Mouse (Mus musculus) MEL (cell line): ENCODE data around the gene Vps13c. TPM values are rescaled to one million over a fixed set of nuclear protein-coding genes. Genes with fewer than 3 reads are reported as not detected.

Source experiments
- DNase-seq: peaks from one replicate; pipeline ENCODE4 v3.0.0; 2011; ENCODE audit warnings: low read depth, low spot score
- H3K27ac ChIP-seq: 2 replicates; pipeline ENCODE4 v1.5.1; 2012; ENCODE audit warnings: low read depth, mild to moderate bottlenecking, control low read depth, low read length, moderate library complexity; ENCODE audit not compliant: control insufficient read depth
- H3K27me3 ChIP-seq, 2 experiments: fragments of 150-350 bp in 1 of 2; sonication (generic) in 1 of 2; 2 replicates each; pipeline ENCODE4 v1.6.1; 2012; ENCODE audit warnings: low read length in 2 of 2, mild to moderate bottlenecking in 2 of 2, improper control_type of control experiment in 1 of 2, moderate library complexity in 1 of 2; ENCODE audit not compliant: insufficient read depth in 2 of 2, control insufficient read depth in 1 of 2
- H3K36me3 ChIP-seq, 2 experiments: 2 replicates each; pipeline ENCODE4 v1.6.1; 2012 to 2014; ENCODE audit warnings: low read length in 2 of 2, improper control_type of control experiment in 1 of 2, inconsistent platforms in 1 of 2, mild to moderate bottlenecking in 1 of 2; ENCODE audit not compliant: insufficient read depth in 2 of 2, control insufficient read depth in 1 of 2
- H3K4me1 ChIP-seq, 2 experiments: fragments of 150-350 bp in 1 of 2; sonication (generic) in 1 of 2; 2 replicates each; pipeline ENCODE4 v1.6.1; 2012; ENCODE audit warnings: low read length in 2 of 2, improper control_type of control experiment in 1 of 2, mild to moderate bottlenecking in 1 of 2; ENCODE audit not compliant: insufficient read depth in 2 of 2, control insufficient read depth in 1 of 2
- H3K4me3 ChIP-seq, 2 experiments: fragments of 150-350 bp in 1 of 2; sonication (generic) in 1 of 2; 2 replicates each; pipeline ENCODE4 v1.5.1; 2012; ENCODE audit warnings: low read depth in 2 of 2, low read length in 2 of 2, mild to moderate bottlenecking in 2 of 2, moderate library complexity in 2 of 2, control low read depth in 1 of 2, improper control_type of control experiment in 1 of 2; ENCODE audit not compliant: control insufficient read depth in 1 of 2, insufficient read depth in 1 of 2
- H3K79me2 ChIP-seq: 2 replicates; pipeline ENCODE4 v1.6.1; 2012; ENCODE audit warnings: mild to moderate bottlenecking, low read length, moderate library complexity; ENCODE audit not compliant: control insufficient read depth, poor library complexity, insufficient read depth
- H3K9ac ChIP-seq: 2 replicates; pipeline ENCODE4 v1.6.1; 2012; ENCODE audit warnings: low read depth, mild to moderate bottlenecking, control low read depth, low read length, moderate library complexity; ENCODE audit not compliant: control insufficient read depth, poor library complexity, severe bottlenecking
- H3K9me3 ChIP-seq: fragments of 150-350 bp; sonication (generic); replicated peaks from 2 replicates; pipeline ENCODE4 v1.6.1; 2012; ENCODE audit warnings: mild to moderate bottlenecking, low read length, improper control_type of control experiment, moderate library complexity; ENCODE audit not compliant: insufficient read depth
- BHLHE40 ChIP-seq: IDR thresholded peaks from 2 replicates; pipeline ENCODE4 v1.6.1; 2012; ENCODE audit warnings: low read depth, mild to moderate bottlenecking, inconsistent platforms, low read length, improper control_type of control experiment, borderline replicate concordance
- CHD2 ChIP-seq: IDR thresholded peaks from 2 replicates; pipeline ENCODE4 v1.6.1; 2011; ENCODE audit warnings: low read length, improper control_type of control experiment
- CTCF ChIP-seq, 3 experiments: IDR thresholded peaks in 2 of 3; conservative IDR thresholded peaks in 1 of 3; 2 replicates each; pipeline ENCODE4 v1.5.1; 2011 to 2012; ENCODE audit warnings: low read length in 3 of 3, low read depth in 2 of 3, mild to moderate bottlenecking in 2 of 3, improper control_type of control experiment in 1 of 3, inconsistent platforms in 1 of 3, mixed read lengths in 1 of 3, moderate library complexity in 1 of 3; ENCODE audit not compliant: control insufficient read depth in 1 of 3, insufficient read depth in 1 of 3, poor library complexity in 1 of 3, severe bottlenecking in 1 of 3
- E2F4 ChIP-seq: IDR thresholded peaks from 2 replicates; pipeline ENCODE4 v1.6.1; 2011; ENCODE audit warnings: low read depth, low read length, improper control_type of control experiment, borderline replicate concordance
- ELF1 ChIP-seq: IDR thresholded peaks from 2 replicates; pipeline ENCODE4 v1.6.1; 2014; ENCODE audit warnings: low read depth, mild to moderate bottlenecking, inconsistent platforms, low read length, improper control_type of control experiment, moderate library complexity
- EP300 ChIP-seq, 2 experiments: IDR thresholded peaks; 2 replicates each; pipeline ENCODE4 v1.6.1; 2011; ENCODE audit warnings: improper control_type of control experiment in 2 of 2, low read length in 2 of 2, low read depth in 1 of 2, mild to moderate bottlenecking in 1 of 2
- ETS1 ChIP-seq: IDR thresholded peaks from 2 replicates; pipeline ENCODE4 v1.6.1; 2012; ENCODE audit warnings: low read depth, mild to moderate bottlenecking, inconsistent platforms, low read length, improper control_type of control experiment, moderate library complexity
- GABPA ChIP-seq: IDR thresholded peaks from 2 replicates; pipeline ENCODE4 v1.6.1; 2012; ENCODE audit warnings: low read depth, mild to moderate bottlenecking, inconsistent platforms, low read length, improper control_type of control experiment, moderate library complexity
- GATA1 ChIP-seq: IDR thresholded peaks from 2 replicates; pipeline ENCODE4 v1.6.1; 2011; ENCODE audit warnings: low read depth, low read length, improper control_type of control experiment
- KAT2A ChIP-seq: conservative IDR thresholded peaks from 2 replicates; pipeline ENCODE4 v1.6.1; 2012; ENCODE audit warnings: low read depth, low read length, improper control_type of control experiment, inconsistent platforms
- MAFK ChIP-seq: IDR thresholded peaks from 2 replicates; pipeline ENCODE4 v1.6.1; 2011; ENCODE audit warnings: low read depth, mild to moderate bottlenecking, low read length, improper control_type of control experiment, borderline replicate concordance
- MAX ChIP-seq: IDR thresholded peaks from 2 replicates; pipeline ENCODE4 v1.6.1; 2011; ENCODE audit warnings: low read length, improper control_type of control experiment
- MAZ ChIP-seq: IDR thresholded peaks from 2 replicates; pipeline ENCODE4 v1.6.1; 2012; ENCODE audit warnings: low read depth, mild to moderate bottlenecking, inconsistent platforms, low read length, improper control_type of control experiment
- MEF2A ChIP-seq: IDR thresholded peaks from 2 replicates; pipeline ENCODE4 v1.6.1; 2014; ENCODE audit warnings: low read depth, mild to moderate bottlenecking, inconsistent platforms, low read length, improper control_type of control experiment; ENCODE audit not compliant: poor library complexity, insufficient replicate concordance, severe bottlenecking; ENCODE audit errors: extremely low read depth
- MYB ChIP-seq: IDR thresholded peaks from 2 replicates; pipeline ENCODE4 v1.6.1; 2011; ENCODE audit warnings: mild to moderate bottlenecking, low read depth, low read length, improper control_type of control experiment
- NELFE ChIP-seq: IDR thresholded peaks from 2 replicates; pipeline ENCODE4 v1.6.1; 2011; ENCODE audit warnings: low read depth, low read length, improper control_type of control experiment
- POLR2A ChIP-seq, 2 experiments: IDR thresholded peaks; 2 replicates each; pipeline ENCODE4 v1.6.1; 2011 to 2012; ENCODE audit warnings: low read length in 2 of 2, mild to moderate bottlenecking in 2 of 2, control low read depth in 1 of 2, improper control_type of control experiment in 1 of 2, low read depth in 1 of 2, moderate library complexity in 1 of 2; ENCODE audit not compliant: control insufficient read depth in 1 of 2, insufficient read depth in 1 of 2, poor library complexity in 1 of 2
- RCOR1 ChIP-seq: IDR thresholded peaks from 2 replicates; pipeline ENCODE4 v1.6.1; 2012; ENCODE audit warnings: low read depth, mild to moderate bottlenecking, inconsistent platforms, low read length, improper control_type of control experiment
- SIN3A ChIP-seq: IDR thresholded peaks from 2 replicates; pipeline ENCODE4 v1.6.1; 2012; ENCODE audit warnings: low read length, improper control_type of control experiment, inconsistent platforms
- SMC3 ChIP-seq: IDR thresholded peaks from 2 replicates; pipeline ENCODE4 v1.6.1; 2011; ENCODE audit warnings: low read depth, low read length, improper control_type of control experiment
- TAL1 ChIP-seq: IDR thresholded peaks from 2 replicates; pipeline ENCODE4 v1.6.1; 2012; ENCODE audit warnings: mild to moderate bottlenecking, inconsistent platforms, low read length, moderate library complexity, mixed read lengths
- TBP ChIP-seq: IDR thresholded peaks from 2 replicates; pipeline ENCODE4 v1.8.0; 2011; ENCODE audit warnings: low read depth, low read length, improper control_type of control experiment
- TCF12 ChIP-seq: IDR thresholded peaks from 2 replicates; pipeline ENCODE4 v1.6.1; 2014; ENCODE audit warnings: low read depth, mild to moderate bottlenecking, inconsistent platforms, low read length, improper control_type of control experiment, moderate library complexity
- UBTF ChIP-seq: IDR thresholded peaks from 2 replicates; pipeline ENCODE4 v1.6.1; 2012; ENCODE audit warnings: low read depth, mild to moderate bottlenecking, inconsistent platforms, low read length, improper control_type of control experiment, moderate library complexity, borderline replicate concordance; ENCODE audit not compliant: insufficient read depth
- USF1 ChIP-seq: IDR thresholded peaks from 2 replicates; pipeline ENCODE4 v1.6.1; 2014; ENCODE audit warnings: low read depth, mild to moderate bottlenecking, inconsistent platforms, low read length, improper control_type of control experiment, moderate library complexity
- ZC3H11A ChIP-seq: IDR thresholded peaks from 2 replicates; pipeline ENCODE4 v1.6.1; 2012; ENCODE audit warnings: low read depth, mild to moderate bottlenecking, inconsistent platforms, low read length, improper control_type of control experiment
- ZMIZ1 ChIP-seq: IDR thresholded peaks from 2 replicates; pipeline ENCODE4 v1.6.1; 2012; ENCODE audit warnings: low read depth, mild to moderate bottlenecking, inconsistent platforms, low read length, improper control_type of control experiment, moderate library complexity
- ZNF384 ChIP-seq: IDR thresholded peaks from 2 replicates; pipeline ENCODE4 v1.6.1; 2012; ENCODE audit warnings: low read depth, mild to moderate bottlenecking, inconsistent platforms, low read length, improper control_type of control experiment
- polyA plus RNA-seq, 2 experiments: library from polyadenylated mRNA; stranded (reverse) in 1 of 2; unstranded in 1 of 2; fragments of >175 nt in 1 of 2; fragments of >200 nt in 1 of 2; gene quantifications; 2 replicates each; pipeline versions ENCODE4 v1.2.1 to v1.2.4; 2012; ENCODE audit warnings: low replicate concordance in 2 of 2, low read depth in 1 of 2; ENCODE audit not compliant: insufficient read length in 2 of 2, insufficient read depth in 1 of 2, missing spikeins in 1 of 2
- total RNA-seq: library from RNA; depleted of rRNA; stranded (reverse); fragments of 300-350 nt; gene quantifications from 2 replicates; pipeline ENCODE4 v1.2.3, GENCODE M21; 2012

Vps13c gene
- total and polyA plus RNA-seq, 3 experiments: 14.6 to 28.3 TPM; not detected in 1

GRCm38 (mm10) chr9:67877081-67877718 lies 37.0 kb downstream of the Vps13c start (continued):
- TF ChIP-seq UBTF: 0 out of 2 replicates have a peak, but pooled peaks have one; percentile 55
- TF ChIP-seq MEF2A: no peak
- TF ChIP-seq, all 39 proteins: peak for 16

DNA sequence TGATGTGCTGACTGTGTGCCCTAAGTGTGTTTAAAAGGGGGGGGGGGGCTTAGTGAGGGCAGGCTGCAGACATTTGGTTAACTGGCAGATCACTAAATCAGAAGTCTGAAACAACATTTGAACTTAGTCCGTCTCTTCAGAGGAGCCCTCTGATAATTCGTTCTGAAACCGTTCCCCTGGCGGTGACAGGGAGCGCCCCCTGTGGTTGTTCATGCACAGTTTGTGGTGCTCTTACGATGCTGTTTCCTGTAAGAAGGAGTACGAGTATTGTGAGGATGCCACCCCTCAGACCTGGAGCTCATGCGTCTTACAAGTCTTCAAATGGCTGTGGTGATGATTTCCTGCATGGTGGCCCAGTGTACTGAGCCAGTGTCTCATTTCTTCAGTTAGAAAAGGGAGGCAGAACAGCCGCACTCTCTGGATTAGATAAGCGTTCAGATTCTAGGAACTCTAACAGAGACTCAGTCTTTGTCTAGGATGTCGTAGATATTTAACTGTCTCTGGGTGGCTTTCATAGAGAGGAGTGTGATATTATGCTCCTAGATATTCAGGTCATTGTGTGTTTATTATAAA lies 38.1 kb downstream of the Vps13c start:
- Histone ChIP-seq H3K36me3 (peaks cover 0 to 44% of the 10 kb centered on the region in 2 experiments; a peak in 3 of 4 replicates), H3K27ac (peak overlapping the region; percentile 99), H3K79me2 (no peaks in the 10 kb centered on the region), H3K4me3 (peak overlapping the region; percentile 39 to 49), H3K9ac (peak overlapping the region; percentile 75), H3K27me3 (no peaks in the 10 kb centered on the region), H3K9me3 (no peaks in the 10 kb centered on the region), H3K4me1 (peaks cover 27 to 34% of the 10 kb centered on the region in 2 experiments)
- peak; percentile 88 for DNase-seq
- TF ChIP-seq SIN3A (peak; percentile 77), MAFK (no peak), ETS1 (peak; percentile 72), ELF1 (no peak), ZNF384 (no peak), MAX (peak; percentile 31; the same call in 1 of the 2 replicates), TCF12 (peak; percentile 69; the same call in 1 of the 2 replicates), SMC3 (no peak), ZMIZ1 (no peak), TAL1 (peak; percentile 77), POLR2A (IDR thresholded peaks at IDR 0.05; ENCODE audit: control insufficient read depth in 1 of 2, insufficient read depth in 1 of 2, low read depth in 1 of 2, low read length in 2 of 2, poor library complexity in 1 of 2) (peak in 1 of 2 experiments; percentile 45; a peak in 1 of 4 replicates), BHLHE40 (0 out of 2 replicates have a peak, but pooled peaks have one; percentile 44), ZC3H11A (no peak), MAZ (no peak), CHD2 (no peak), CTCF (IDR thresholded peaks at IDR 0.05 in 2 of 3, conservative IDR thresholded peaks at IDR 0.05 in 1 of 3; ENCODE audit: control insufficient read depth in 1 of 3, insufficient read depth in 1 of 3, low read depth in 2 of 3, low read length in 3 of 3, poor library complexity in 1 of 3, severe bottlenecking in 1 of 3) (peak; percentile 50 to 75 (median 66); a peak in 5 of 6 replicates), E2F4 (0 out of 2 replicates have a peak, but pooled peaks have one; percentile 17), EP300 (IDR thresholded peaks at IDR 0.05; ENCODE audit: low read depth in 1 of 2, low read length in 2 of 2) (peak; percentile 82 to 95; a peak in 3 of 4 replicates), GATA1 (peak; percentile 88), RCOR1 (peak; percentile 65), KAT2A (no peak), MYB (peak; percentile 86), NELFE (no peak), TBP (peak; percentile 88; the same call in 1 of the 2 replicates), GABPA (no peak), USF1 (no peak)
